Mouse (Mus musculus): ENCODE data around the gene Sec1.
A peak's percentile ranks its signal among the peaks of the same experiment; 100 is the strongest.

The Sec1 gene

GRCm38 (mm10) chr7:45704046-45704559, 9.9 kb upstream of the Sec1 start:
- DNase-seq: peak; percentile 81 to 91

DNA sequence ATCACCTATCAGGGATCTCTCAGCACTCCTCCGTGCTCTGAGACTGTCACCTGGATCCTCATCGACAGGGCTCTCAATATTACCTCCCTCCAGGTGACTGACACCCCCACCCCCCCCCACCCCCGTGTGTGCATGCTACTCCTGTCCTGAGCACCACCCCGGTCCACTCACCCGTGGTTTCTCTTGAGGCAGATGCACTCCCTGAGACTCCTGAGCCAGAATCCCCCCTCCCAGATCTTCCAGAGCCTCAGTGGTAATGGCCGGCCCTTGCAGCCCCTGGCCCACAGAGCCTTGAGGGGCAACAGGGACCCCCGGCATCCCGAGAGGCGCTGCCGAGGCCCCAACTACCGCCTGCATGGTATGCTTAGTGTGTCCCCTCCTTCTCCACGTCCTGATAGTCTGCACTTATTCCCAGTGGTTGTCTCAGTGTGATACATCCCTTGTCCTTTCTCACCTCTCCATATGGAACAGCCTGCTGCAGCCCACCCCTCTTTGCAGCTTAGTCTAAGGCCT, 9.4 kb upstream of the Sec1 start:
- DNase-seq: no peak

DNA sequence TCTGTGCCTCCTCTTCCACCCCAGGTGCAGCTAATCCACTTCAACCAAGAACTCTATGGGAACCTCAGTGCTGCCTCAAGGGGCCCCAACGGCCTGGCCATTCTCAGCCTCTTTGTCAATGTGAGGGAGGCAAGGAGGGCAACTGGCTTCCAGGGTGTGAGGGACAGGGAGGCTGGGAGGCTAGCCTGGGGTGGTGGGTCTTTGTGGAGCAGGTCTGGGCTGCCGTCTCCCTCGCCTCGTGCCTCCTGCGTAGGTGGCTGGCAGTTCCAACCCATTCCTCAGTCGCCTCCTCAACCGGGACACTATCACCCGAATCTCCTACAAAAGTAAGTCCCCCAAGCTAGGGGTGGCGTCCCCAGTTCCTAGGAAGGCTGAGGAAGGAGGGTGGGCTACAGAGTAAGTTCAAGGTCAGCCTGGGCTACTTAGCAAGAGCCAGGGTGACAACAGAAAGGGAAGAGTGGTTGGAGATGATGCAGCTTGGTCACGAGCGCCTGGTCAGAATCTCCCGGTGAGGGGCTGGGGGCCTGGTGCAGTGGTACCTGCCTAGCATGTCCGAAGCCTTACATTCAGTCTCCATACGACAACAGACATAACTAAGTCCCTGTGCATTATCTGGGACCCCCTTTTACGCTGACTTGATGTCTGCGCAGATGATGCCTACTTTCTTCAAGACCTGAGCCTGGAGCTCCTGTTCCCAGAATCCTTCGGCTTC, 8.8 kb upstream of the Sec1 start:
- peak in 1 of 2 experiments; percentile 33 for DNase-seq

GRCm38 (mm10) chr7:45702316-45702715, 8.1 kb upstream of the Sec1 start:
- peak in 1 of 2 experiments; percentile 35 for DNase-seq

- peak in 1 of 2 experiments; percentile 23 for DNase-seq
Observed at GRCm38 (mm10) chr7:45701607-45702006, 7.4 kb upstream of the Sec1 start.

GRCm38 (mm10) chr7:45701072-45701471, 6.9 kb upstream of the Sec1 start:
- no peak for DNase-seq

GRCm38 (mm10) chr7:45700301-45701015, 6.3 kb upstream of the Sec1 start:
- peak; percentile 86 for DNase-seq

DNA sequence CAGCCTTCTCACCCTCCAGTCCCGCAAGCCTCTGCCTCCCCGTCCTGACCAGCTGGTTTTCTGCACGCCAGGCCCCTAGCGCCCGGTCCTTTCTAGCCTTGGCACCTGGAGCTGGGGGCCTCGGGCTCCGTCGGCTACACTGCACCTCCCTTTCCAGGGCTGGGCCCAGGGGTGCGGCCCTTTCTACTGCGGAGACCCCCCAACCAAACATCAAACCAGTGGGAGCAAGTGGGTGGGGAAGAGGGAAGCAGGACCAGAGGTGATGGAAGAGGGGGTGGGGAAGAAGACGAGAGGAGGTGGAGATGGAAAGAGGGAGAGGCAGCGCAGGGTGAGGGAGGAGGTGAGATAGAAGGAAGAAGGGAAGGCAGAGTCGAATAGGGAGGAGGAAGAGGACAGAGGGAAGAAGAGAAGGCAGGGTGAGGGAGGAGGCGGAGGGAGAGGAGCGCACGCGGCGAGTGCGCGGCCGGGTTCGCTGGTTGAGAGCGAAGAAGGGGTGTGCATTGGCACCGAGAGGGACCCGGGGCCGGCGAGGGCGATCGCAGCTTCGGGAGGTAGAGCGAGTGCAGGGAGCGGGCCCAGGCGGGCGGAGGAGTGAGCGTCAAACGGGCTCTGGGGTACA, 5.4 kb upstream of the Sec1 start, which contains the start of gene Car11:
Gene Car11 (plus strand): TSS at position 321 of the 619 bp plus-strand sequence.
- no peak for DNase-seq

GRCm38 (mm10) chr7:45697894-45698293, 3.7 kb upstream of the Sec1 start:
- DNase-seq: no peak

DNA sequence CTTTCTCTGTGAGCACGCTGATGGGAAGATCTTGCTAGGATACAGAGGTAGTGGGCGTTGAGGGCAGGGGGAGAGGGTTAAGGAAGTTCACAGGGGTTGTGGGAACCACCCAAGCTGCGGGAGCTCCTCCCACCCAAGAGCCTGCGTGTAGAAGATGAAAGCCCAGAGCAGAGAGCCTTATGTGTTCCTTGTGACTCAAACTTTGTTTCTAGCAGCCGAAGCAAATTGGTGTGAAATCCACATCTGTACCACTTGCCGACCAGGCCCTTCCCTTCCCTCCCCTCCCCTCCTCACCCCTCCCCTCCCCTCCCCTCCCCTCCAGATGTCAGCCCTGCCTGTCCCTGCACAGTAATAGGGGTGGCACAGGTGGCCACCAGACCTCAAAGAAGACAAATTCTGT, 896 bp upstream of the Sec1 start:
- no peak for DNase-seq

DNA sequence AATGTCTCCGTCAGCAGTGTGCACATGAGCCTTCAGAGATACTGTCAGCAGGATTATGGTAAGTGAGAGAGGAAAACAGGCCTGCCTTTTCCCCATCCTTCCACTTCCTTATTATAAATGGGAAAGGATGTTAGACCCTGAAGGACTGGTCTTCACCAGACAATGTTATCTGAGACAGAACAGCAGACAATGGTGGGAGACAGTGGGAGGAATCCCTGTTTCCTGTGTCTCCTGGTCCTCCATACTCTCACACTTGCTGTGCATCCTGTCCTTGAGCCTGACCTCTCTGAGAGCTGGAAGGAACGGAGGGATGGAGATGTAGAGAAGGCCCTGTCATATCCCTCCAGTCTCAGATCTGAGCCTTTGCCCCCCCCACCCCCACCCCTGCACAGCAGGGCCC, 1.8 kb downstream of the Sec1 start:
- no peak for DNase-seq

DNA sequence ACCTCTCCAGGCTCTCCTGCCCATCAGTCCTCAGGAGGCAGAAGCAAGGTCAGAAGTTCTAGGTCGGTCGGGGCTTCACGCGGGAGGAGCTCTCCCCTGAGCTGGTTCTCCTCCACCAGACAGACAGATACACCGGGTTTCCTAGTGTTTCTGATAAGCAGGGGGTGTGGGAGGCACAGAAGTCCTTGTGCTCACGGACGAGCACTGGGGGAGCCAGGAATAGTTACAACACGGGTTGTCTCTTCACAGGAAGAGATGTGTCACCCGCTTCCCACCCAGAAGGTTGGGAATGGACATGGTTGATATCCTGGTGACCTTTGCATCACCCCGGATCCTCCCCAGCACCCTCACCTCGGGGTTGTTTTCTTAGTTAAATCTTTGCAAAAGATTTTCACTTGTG, 4.4 kb downstream of the Sec1 start:
- peak in 1 of 2 experiments; percentile 26 for DNase-seq

- DNase-seq: no peak
Observed at GRCm38 (mm10) chr7:45689099-45689498, 5.1 kb downstream of the Sec1 start.

GRCm38 (mm10) chr7:45686841-45687240, 7.4 kb downstream of the Sec1 start:
- DNase-seq: no peak

DNA sequence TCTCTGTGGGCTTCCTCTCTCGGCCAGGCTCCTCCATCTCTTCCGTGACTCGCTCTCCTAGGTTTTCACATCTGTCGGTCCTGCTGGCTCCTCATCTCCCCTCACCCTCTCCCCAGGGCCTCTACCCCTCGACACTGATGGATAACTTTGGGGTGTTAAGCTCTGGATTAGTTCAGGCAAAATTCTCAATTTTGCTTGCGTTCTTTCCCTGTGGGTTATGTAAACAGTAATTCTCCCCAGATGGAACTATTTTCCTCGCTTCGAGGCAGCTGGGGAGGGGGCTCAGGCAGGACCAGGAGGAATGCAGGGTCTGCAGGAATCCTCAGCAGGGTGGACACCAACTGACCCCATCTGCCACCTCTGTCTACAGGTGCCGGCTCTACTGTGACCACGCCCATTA, 8.4 kb downstream of the Sec1 start:
- no peak for DNase-seq

DNA sequence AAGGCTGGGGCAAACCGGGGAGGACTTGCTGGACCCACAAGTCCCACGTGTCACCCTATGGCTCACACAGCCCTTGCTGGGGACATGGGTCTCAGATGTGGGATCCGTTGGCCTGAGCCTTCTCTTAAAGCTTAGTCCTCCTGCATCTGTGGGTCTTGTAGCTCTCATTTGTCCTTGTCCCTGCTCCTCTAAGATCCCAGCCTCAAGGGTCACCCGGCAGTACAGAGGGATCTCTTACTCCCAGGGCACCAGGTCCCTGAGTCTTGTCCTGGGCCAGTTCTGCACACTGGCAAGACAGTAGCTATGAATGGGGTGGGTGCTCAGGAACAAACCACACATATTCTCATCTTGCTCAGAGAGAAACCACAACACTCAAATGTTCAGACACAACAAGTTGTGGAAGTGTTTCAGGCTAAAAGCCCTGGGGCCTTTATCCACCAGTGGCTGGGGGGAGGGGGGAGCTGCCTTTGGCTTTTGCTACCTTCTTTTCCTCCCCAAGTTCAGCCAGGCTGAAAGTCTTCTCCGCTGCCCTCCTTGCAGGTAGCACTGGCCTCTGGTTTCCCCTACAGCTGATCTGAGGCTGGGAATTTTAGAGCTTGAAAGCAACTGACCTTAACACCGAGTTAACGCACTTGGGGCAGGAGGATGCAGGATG, 10.7 kb downstream of the Sec1 start, which contains the start of gene Ntn5:
Gene Ntn5 (plus strand): TSS at position 627 of the 655 bp plus-strand sequence.
- no peak for DNase-seq

DNA sequence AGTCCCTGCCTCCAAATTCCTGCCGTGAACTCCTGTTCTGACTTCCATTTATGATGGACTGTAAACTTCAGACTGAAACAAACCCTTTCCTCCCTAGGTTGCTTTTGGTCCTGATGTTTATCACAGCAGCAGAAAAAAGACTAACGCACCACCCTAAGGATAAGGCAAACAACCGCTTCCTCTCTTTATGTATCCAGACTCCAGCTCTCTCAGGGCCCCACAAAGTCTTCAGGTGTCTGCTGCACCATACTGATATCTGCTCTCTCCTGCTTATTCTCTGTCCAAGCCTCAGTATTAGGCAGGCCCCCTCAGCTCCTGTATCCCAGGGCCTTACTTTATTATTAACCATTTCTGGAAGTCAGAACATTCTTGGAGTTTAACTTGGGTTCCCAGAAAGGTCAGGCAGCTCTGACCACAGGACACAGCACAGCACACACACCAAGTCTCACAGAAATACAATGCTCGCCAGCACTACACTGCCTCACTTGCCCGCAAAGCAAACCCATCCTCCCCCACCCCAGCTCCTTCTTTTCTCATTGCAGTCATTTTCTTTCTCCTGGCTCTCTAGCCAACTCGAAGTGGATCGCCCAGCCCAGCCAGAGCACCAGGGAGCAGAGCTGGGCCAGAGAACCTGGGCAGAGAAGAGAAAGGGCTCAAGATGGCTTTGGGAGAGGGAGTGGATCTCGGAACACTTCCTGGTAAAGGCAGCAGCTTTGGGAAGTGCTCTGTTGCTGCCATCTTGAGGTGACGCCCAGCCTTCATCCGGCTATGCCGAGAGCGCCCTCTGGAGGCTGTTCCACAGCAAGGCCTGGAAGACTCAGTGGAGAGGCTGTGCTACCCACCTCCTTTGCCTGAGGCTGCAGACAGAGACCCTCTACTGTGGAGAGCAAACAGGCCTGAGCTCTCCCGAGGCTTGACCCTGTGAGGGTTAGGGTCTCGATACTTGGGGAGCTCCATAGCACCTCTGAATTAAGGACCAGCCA, 11.8 kb downstream of the Sec1 start:
- DNase-seq: peak; percentile 76 to 87

- no peak for DNase-seq
Observed at GRCm38 (mm10) chr7:45681046-45681736, 13.0 kb downstream of the Sec1 start.

- peak; percentile 21 to 34 for DNase-seq
Observed at GRCm38 (mm10) chr7:45679966-45680621, 14.1 kb downstream of the Sec1 start.

DNA sequence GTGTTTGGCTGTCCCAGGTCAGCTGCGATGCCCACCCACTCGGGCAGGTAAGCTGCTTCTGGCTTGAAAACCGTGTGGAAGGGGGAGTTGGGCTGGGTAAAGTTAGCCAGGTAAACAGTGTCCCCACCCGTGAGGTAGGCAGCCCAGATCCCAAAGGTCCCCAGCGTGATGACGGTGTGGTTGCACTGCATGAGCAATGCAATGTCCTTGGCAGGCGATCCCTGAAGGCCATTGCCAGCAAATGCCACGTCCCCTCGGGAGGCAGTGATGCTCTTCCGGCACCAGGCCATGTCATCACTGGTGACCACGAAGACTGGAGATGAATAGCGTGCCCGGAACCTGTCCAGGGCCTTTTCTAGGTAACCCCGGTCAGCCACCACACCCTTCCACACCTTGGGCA, 15.7 kb downstream of the Sec1 start:
- no peak for DNase-seq
